Mouse (Mus musculus) intestine, embryonic 16.5 days (tissue): Measurements from ENCODE around the gene Nudt16l1. TPM values are rescaled to one million over a fixed set of nuclear protein-coding genes. Genes with fewer than 3 reads are reported as not detected.
A peak's percentile ranks its signal among the peaks of the same experiment; 100 is the strongest.

ENCODE experiments used
- ATAC-seq: fragments of 200-750 bp; cut with Nextera tagmentation; 2 replicates; pipeline ENCODE4 v1.8.0; 2017; ENCODE audit warnings: moderate TSS enrichment, moderate library complexity
- H3K27ac ChIP-seq: fragments of 300-500 bp; sonication (generic); 2 replicates; pipeline ENCODE4 v1.5.1; 2014; ENCODE audit warnings: mild to moderate bottlenecking, low read length
- H3K27me3 ChIP-seq: fragments of 300-500 bp; sonication (generic); replicated peaks from 2 replicates; pipeline ENCODE4 v1.6.1; 2014; ENCODE audit warnings: low read length, control low read depth, mixed read lengths; ENCODE audit not compliant: control insufficient read depth, insufficient read depth
- H3K36me3 ChIP-seq: fragments of 300-500 bp; sonication (generic); 2 replicates; pipeline ENCODE4 v1.6.1; 2014; ENCODE audit warnings: low read length, control low read depth; ENCODE audit not compliant: control insufficient read depth, insufficient read depth
- H3K4me1 ChIP-seq: fragments of 300-500 bp; sonication (generic); 2 replicates; pipeline ENCODE4 v1.6.1; 2014; ENCODE audit warnings: low read length, control low read depth, mixed read lengths; ENCODE audit not compliant: control insufficient read depth, insufficient read depth
- H3K4me2 ChIP-seq: fragments of 300-500 bp; sonication (generic); 2 replicates; pipeline ENCODE4 v1.6.1; 2014; ENCODE audit warnings: low read depth, low read length, control low read depth
- H3K4me3 ChIP-seq: fragments of 300-500 bp; sonication (generic); 2 replicates; pipeline ENCODE4 v1.5.1; 2014; ENCODE audit warnings: mild to moderate bottlenecking, low read length
- H3K9ac ChIP-seq: fragments of 300-500 bp; sonication (generic); 2 replicates; pipeline ENCODE4 v1.6.1; 2014; ENCODE audit warnings: low read depth, low read length
- H3K9me3 ChIP-seq: fragments of 300-500 bp; sonication (generic); 2 replicates; pipeline ENCODE4 v1.6.1; 2016; ENCODE audit warnings: low read length, control low read depth; ENCODE audit not compliant: control insufficient read depth
- WGBS: fragments of 180-500 bp; shearing (Covaris S2); extraction: QIAGEN DNeasy Blood & Tissue Kit; methylation state at CpG from one replicate; pipeline ENCODE4 v1.1.7; 2014; 5-methylcytosine and 5-hydroxymethylcytosine counted together
- polyA plus RNA-seq: library from polyadenylated mRNA; unstranded; fragments of >200 nt; fragmentation: Nextera tagmentation; extraction: Ambion mirVana; gene quantifications from 2 replicates; pipeline ENCODE4 v1.2.1, GENCODE M21; 2015

Nudt16l1 gene
- 144 TPM in 2 replicates for polyA plus RNA-seq

- WGBS: 2% methylated on average over 2 of the region's 2 CpGs
- peak within 1 kb of the TSS; percentile 90 for H3K27ac ChIP-seq
Measured at GRCm38 (mm10) chr16:4938461-4938860, at the start of gene Nudt16l1. Gene Nudt16l1 (plus strand): TSS chr16:4938761.

DNA sequence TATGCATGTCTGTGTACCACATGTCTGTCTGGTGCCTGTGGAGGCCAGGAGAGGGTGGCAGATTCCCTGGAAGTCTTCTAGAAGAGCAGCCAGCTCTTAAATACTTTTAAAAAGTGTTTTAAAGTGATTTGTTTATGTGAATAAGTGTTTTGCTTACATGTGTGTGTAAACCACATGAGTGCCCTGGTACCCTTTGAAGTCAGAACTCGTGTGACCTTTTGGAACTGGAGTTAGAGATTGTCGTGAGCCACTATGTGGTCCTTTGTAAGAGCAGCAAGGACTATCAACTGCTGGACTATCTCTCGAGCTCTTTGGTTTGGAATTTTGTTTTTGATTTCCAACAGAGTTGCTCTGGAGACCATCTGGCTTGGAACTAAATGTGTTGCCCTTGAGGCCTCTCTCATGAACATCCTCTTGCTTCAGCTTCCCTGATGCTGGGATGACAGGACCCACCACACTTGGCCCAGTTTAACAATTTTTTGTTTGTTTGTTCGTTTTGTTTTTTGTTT lies 48.3 kb upstream of the Nudt16l1 start:
- 40% methylated on average over 4 of the region's 4 CpGs for WGBS
- Histone ChIP-seq H3K27me3 (no peaks in the 10 kb centered on the region), H3K4me1 (peaks cover 18% of the 10 kb centered on the region), H3K9me3 (no peaks in the 10 kb centered on the region), H3K4me2 (no peak overlapping the region), H3K27ac (no peak overlapping the region), H3K9ac (no peak overlapping the region), H3K4me3 (no peak overlapping the region), H3K36me3 (no peaks in the 10 kb centered on the region)
- no peak for ATAC-seq

More at GRCm38 (mm10) chr16:4938461-4938860, at the start of gene Nudt16l1:
- no peak; the same call in 1 of the 2 replicates for ATAC-seq
- H3K36me3 ChIP-seq: peaks cover 17% of the 10 kb centered on the region
- peaks cover 6% of the 10 kb centered on the region for H3K4me1 ChIP-seq
- H3K4me2 ChIP-seq: peak within 1 kb of the TSS; percentile 88
- H3K4me3 ChIP-seq: peak within 1 kb of the TSS; percentile 98
- no peaks in the 10 kb centered on the region for H3K9me3 ChIP-seq
- H3K9ac ChIP-seq: peak within 1 kb of the TSS; percentile 97
- no peaks in the 10 kb centered on the region for H3K27me3 ChIP-seq

GRCm38 (mm10) chr16:4892171-4892570 lies 46.4 kb upstream of the Nudt16l1 start:
- no peaks in the 10 kb centered on the region for H3K27me3 ChIP-seq
- no peaks in the 10 kb centered on the region for H3K36me3 ChIP-seq
- no peak overlapping the region for H3K4me2 ChIP-seq
- no peak overlapping the region for H3K27ac ChIP-seq
- H3K9ac ChIP-seq: no peak overlapping the region
- H3K4me3 ChIP-seq: no peak overlapping the region
- 83% methylated on average over 6 of the region's 6 CpGs for WGBS
- H3K4me1 ChIP-seq: peaks cover 25% of the 10 kb centered on the region
- ATAC-seq: no peak
- H3K9me3 ChIP-seq: no peaks in the 10 kb centered on the region

GRCm38 (mm10) chr16:4894201-4894908 lies 44.2 kb upstream of the Nudt16l1 start:
- ATAC-seq: no peak
- Histone ChIP-seq H3K27ac (no peak overlapping the region), H3K36me3 (no peaks in the 10 kb centered on the region), H3K9ac (no peak overlapping the region), H3K4me1 (peaks cover 21% of the 10 kb centered on the region), H3K4me3 (no peak overlapping the region), H3K27me3 (no peaks in the 10 kb centered on the region), H3K4me2 (no peak overlapping the region), H3K9me3 (no peaks in the 10 kb centered on the region)
- 87% methylated on average over 7 of the region's 7 CpGs for WGBS

DNA sequence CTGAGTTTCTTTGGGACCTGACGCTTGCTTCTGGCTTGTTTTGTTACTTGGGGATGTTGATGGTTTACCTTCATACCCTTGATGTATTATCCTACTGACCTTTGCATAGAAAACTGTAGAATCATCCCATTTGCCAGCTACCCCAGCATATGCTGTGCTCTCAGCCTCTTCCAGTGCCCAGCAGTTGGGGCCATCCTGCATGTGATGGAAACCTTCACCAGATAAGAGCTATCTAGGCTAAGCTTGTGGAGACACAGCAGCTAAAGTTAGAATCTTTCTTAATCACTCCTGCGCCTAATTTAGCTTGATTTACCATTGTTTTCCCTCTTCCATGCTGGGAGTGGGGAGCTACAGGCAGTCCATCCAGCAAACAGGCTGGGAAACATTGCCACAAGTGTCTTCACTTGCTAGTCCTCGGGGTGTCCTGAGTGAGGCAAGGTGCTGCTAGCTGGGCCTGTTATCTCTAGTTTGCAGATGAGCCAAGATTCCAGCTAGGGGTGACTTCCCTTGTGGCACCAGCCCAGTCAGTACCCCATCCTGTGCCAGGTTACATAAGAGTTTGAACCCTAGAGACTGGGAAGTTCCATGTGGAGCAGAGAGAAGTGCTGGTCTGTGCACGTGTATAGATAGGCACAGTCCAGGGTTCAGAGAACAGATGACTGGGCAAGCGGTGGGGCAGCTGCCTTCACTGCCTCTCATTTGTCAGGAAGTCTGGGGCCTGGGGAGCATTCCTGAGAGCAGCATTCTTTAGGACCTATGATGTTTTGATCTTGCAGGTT lies 42.1 kb upstream of the Nudt16l1 start:
- H3K27ac ChIP-seq: peak overlapping the region; percentile 52
- no peaks in the 10 kb centered on the region for H3K36me3 ChIP-seq
- H3K4me1 ChIP-seq: peaks cover 21% of the 10 kb centered on the region
- ATAC-seq: peak; percentile 92
- no peaks in the 10 kb centered on the region for H3K27me3 ChIP-seq
- H3K9ac ChIP-seq: no peak overlapping the region
- 67% methylated on average over 5 of the region's 5 CpGs for WGBS
- no peak overlapping the region for H3K4me3 ChIP-seq
- no peaks in the 10 kb centered on the region for H3K9me3 ChIP-seq
- no peak overlapping the region for H3K4me2 ChIP-seq

- Histone ChIP-seq H3K9ac (no peak overlapping the region), H3K36me3 (no peaks in the 10 kb centered on the region), H3K9me3 (no peaks in the 10 kb centered on the region), H3K4me2 (no peak overlapping the region), H3K4me1 (peaks cover 21% of the 10 kb centered on the region), H3K27me3 (no peaks in the 10 kb centered on the region), H3K4me3 (no peak overlapping the region), H3K27ac (peak overlapping the region; percentile 39; the same call in 1 of the 2 replicates)
- peak; percentile 36; the same call in 1 of the 2 replicates for ATAC-seq
- WGBS: 65% methylated on average over 7 of the region's 7 CpGs
Measured at GRCm38 (mm10) chr16:4897146-4897730, 41.3 kb upstream of the Nudt16l1 start.

- ATAC-seq: no peak
- 84% methylated on average over 6 of the region's 6 CpGs for WGBS
Measured at GRCm38 (mm10) chr16:4898881-4899280, 39.7 kb upstream of the Nudt16l1 start.

DNA sequence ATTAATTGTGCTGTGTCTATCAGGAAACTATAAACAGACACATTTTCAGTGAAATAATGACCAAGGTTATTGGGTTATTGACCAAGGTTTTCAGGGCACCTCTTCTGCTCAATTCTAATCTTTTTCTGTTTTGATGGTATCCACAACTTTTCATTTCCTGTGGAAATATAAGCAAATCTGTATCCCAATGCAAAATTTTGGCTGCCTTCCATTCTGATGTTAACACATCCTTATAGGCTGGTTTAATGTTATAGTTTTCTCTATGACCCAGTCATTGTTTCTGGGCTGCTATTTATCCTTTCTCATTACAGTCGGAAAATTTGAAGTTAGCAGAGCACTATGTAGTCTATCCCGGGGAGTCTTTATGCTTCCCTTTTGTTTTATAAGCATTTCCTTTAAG lies 38.9 kb upstream of the Nudt16l1 start:
- H3K4me2 ChIP-seq: no peak overlapping the region
- H3K9ac ChIP-seq: no peak overlapping the region
- 57% methylated on average over 2 of the region's 2 CpGs for WGBS
- H3K4me1 ChIP-seq: peaks cover 30% of the 10 kb centered on the region
- no peak for ATAC-seq
- H3K27me3 ChIP-seq: no peaks in the 10 kb centered on the region
- no peaks in the 10 kb centered on the region for H3K36me3 ChIP-seq
- H3K27ac ChIP-seq: no peak overlapping the region
- H3K9me3 ChIP-seq: no peaks in the 10 kb centered on the region
- H3K4me3 ChIP-seq: no peak overlapping the region

More at GRCm38 (mm10) chr16:4898881-4899280, 39.7 kb upstream of the Nudt16l1 start:
- Histone ChIP-seq H3K36me3 (no peaks in the 10 kb centered on the region), H3K4me1 (peaks cover 28% of the 10 kb centered on the region), H3K27me3 (no peaks in the 10 kb centered on the region), H3K9ac (no peak overlapping the region), H3K9me3 (no peaks in the 10 kb centered on the region), H3K4me2 (no peak overlapping the region), H3K27ac (no peak overlapping the region), H3K4me3 (no peak overlapping the region)

- no peak for ATAC-seq
- no peaks in the 10 kb centered on the region for H3K36me3 ChIP-seq
- no peaks in the 10 kb centered on the region for H3K27me3 ChIP-seq
- no peak overlapping the region for H3K27ac ChIP-seq
- no peaks in the 10 kb centered on the region for H3K9me3 ChIP-seq
- WGBS: 64% methylated on average over 7 of the region's 7 CpGs
- H3K4me3 ChIP-seq: no peak overlapping the region
- H3K4me1 ChIP-seq: peaks cover 32% of the 10 kb centered on the region
- no peak overlapping the region for H3K4me2 ChIP-seq
- H3K9ac ChIP-seq: no peak overlapping the region
Measured at GRCm38 (mm10) chr16:4901167-4901566, 37.4 kb upstream of the Nudt16l1 start.
